Mouse (Mus musculus) adrenal gland, postnatal 36 days (tissue): ENCODE measurements around the gene Bhlhe23. TPM values are rescaled to one million over a fixed set of nuclear protein-coding genes. Genes with fewer than 3 reads are reported as not detected.

Experiments
- DNase-seq, 2 experiments: peaks; one replicate each; pipeline ENCODE4 v3.0.0; 2021; ENCODE audit warnings: mixed read lengths in 1 of 2
- total RNA-seq, 2 experiments: library from RNA; stranded (reverse); gene quantifications; 2 replicates each; pipeline ENCODE4 v1.2.3; 2021

The Bhlhe23 gene
- total RNA-seq, 2 experiments from 2014 or later: not detected

GRCm38 (mm10) chr2:180775641-180776040, 1.1 kb downstream of the Bhlhe23 start:
- DNase-seq: no peak

GRCm38 (mm10) chr2:180775223-180775622, 1.5 kb downstream of the Bhlhe23 start:
- no peak for DNase-seq

DNA sequence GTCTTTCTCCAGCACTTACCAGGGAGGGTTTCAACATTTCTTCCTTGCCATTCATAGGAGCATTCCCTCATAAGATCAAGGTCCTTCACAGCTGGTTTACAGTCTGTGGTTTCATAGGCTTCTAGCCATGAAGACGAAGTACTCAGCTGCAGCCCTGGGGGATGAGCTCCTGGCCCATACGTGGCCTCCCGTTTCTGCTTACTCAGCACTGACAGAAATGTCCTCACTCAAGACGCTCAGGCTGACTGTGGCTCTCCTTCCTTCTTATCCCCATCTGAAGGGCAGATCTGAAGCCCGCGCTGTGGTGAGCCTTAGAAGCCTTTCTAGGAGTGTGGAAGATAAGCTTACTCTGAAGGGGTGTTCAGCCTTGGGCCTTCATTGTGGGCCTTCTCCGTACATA, 11.0 kb downstream of the Bhlhe23 start:
- DNase-seq: no peak

DNA sequence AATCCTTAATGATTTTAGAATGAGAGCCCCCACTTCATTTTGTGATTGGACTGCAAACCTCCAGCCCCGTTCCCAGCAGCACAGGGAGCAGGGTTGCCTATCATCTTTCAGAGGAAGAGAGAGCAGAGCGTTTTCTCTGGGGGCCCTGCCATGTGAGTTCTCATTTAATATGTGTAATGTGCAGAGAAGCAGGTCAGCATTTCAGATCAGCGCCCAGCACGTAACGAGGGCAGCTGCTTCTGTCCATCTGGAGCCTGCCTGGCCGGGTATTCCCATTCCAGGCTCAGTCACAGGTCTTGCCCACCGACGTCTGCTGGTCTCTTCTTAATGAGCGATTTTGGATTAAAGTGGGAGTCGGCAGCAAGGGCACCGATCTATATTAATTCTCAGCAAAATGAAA, 11.7 kb downstream of the Bhlhe23 start:
- no peak for DNase-seq

DNA sequence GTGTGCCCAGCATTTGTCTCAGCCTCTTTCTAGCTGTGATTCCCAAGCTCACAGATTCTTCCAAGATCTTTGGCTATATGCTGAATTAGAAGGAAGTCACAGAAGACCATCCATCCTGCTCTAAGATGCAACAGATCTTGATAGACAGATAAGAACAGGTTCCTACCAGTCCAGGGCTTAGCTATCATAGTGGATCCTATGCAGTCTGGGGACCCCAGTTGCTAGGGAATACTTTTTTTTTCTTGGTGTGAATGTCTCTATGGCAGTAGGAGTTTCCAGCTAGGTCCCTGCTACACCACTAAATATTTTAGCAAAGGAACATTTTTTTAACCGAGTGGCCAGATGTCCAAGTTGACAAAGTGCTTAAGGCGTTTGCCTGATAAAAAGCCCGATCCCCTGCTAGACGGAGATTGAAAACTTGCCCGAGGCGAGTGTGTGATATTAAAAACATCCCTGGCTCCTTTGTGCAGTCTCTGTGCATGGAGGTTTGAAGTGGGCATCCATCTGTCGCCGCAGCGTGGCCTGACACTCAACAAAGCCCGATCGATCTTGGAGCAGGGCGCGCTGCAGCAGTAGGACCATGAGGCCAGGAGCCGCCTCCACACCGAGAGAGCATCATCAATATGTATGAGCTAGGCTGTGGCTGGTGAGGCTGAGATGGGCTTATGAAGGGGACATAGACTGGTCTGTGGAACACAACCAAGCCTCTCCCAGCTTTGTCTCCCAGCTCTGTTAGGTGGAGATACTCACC, 18.0 kb downstream of the Bhlhe23 start:
- no peak for DNase-seq

- no peak for DNase-seq
These were observed 19.9 kb downstream of the Bhlhe23 start for GRCm38 (mm10) chr2:180756786-180757185.

DNA sequence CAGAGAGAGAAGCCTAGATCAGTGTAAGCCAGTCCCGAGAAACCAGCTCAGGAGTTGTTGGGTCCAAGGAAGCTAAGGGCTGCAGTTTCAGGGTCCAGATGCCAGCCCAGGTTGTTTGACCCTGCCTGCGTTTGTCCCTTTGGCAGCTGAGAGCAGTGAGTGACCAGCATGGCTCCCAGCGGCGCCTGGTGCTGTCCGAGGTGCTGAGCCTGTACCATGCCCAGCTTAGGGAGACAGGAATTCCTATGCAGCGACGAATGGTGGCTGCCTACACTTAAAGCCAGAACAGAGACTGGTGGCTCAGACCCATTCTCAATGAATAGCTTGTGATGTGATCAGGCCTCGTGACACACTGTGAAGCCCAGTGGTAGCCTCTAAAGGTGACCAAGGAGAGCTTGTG, 20.8 kb downstream of the Bhlhe23 start:
- peak; percentile 71 to 83 for DNase-seq

GRCm38 (mm10) chr2:180754976-180755688, 21.6 kb downstream of the Bhlhe23 start:
- no peak for DNase-seq

GRCm38 (mm10) chr2:180748904-180749303, 27.8 kb downstream of the Bhlhe23 start:
- no peak for DNase-seq

- DNase-seq: no peak
These were observed 30.0 kb downstream of the Bhlhe23 start for GRCm38 (mm10) chr2:180746569-180747192.

DNA sequence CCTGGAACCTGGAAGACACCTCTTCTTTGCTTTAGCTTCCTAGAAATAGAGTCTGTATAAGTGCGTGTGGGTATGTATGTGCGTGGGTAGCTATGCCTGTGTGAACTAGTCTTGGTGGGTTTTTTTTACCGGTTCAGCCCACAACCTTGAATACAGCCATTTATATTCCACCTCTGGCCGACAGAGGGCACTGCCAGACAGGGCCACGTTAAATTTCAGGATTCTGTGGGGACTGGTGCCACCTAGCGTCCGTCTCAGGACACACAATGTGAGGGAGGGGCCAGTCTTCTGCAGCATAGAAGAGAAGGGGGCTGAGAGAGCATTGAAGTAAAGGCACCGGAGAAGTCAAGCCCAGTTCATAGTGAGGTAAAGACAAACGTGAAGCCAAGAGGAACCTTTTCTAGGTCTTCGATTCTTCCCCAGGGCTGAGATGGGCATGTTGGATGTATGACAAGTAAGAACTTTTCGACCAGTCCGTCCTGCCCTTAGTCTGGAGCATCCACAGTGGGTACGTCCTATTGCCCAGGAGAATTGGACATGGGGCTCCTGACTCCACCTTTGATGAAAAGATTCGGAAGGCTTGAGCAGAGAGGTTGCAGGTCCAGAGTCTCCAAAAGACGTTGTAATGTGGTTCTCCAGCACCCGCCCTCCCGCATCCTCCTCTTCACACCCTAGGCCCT, 31.3 kb downstream of the Bhlhe23 start:
- peak; percentile 88 to 89 for DNase-seq

GRCm38 (mm10) chr2:180743321-180743720, 33.4 kb downstream of the Bhlhe23 start:
- no peak for DNase-seq

- no peak for DNase-seq
These were observed 33.9 kb downstream of the Bhlhe23 start for GRCm38 (mm10) chr2:180742820-180743219.

- no peak for DNase-seq
These were observed 35.3 kb downstream of the Bhlhe23 start for GRCm38 (mm10) chr2:180741421-180741820.

DNA sequence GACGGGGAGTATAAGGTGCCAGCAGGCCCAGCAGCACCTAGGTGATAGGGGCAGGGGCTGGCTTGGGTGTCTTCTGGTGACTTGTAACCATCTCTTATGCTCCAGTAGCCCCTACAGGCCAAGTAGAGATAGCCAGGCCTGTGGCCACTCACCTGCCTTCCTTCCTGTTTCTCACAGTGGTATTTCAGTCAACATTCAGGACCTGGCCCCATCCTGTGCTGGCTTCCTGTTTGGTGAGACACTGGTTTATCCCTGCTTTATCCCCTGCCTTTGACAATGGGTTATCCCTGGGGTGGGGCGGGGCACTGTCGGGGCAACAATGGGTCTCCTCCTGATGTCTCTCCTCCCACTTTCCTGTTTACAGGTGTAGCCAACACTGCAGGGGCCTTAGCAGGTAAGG, 36.4 kb downstream of the Bhlhe23 start:
- no peak for DNase-seq

DNA sequence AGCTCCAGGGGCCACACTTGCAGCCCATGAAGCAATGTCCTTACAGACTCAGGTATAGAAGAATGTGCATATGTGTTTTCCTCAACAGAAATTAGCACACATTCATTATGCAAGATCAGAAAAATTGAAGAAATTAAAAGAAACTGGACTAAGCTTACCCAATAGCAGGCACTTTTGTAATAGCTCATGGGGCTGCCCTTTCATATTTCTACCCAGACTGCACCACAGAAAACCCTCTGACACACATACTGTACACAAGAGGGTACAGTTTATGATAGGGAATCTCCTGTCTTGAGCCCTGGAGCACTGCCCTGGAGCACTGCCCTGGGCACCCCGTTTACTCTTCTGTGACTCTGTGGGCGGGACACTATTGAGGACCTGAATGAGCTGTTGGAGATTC, 38.7 kb downstream of the Bhlhe23 start:
- no peak for DNase-seq

GRCm38 (mm10) chr2:180735232-180735631, 41.5 kb downstream of the Bhlhe23 start:
- DNase-seq: no peak

DNA sequence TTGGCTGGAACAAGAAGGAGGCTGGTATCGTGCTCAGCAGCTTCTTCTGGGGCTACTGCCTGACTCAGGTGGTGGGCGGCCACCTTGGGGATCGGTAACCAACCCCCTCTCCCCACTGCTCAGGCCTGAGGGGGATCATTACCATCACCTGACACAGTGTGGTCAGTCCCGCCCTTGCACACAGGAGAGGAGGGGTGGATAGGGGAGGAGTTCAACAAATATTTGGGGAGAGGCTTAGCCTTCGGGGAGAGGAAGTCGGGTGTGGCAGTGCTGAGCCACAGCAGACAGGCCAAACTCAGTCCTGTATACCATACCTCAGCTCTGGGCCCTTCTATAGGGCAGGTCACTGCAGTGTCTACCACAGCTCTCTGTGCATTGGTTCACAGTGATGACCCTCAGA, 44.7 kb downstream of the Bhlhe23 start:
- no peak for DNase-seq

GRCm38 (mm10) chr2:180731036-180731435, 45.7 kb downstream of the Bhlhe23 start:
- peak; percentile 39 to 66 for DNase-seq

DNA sequence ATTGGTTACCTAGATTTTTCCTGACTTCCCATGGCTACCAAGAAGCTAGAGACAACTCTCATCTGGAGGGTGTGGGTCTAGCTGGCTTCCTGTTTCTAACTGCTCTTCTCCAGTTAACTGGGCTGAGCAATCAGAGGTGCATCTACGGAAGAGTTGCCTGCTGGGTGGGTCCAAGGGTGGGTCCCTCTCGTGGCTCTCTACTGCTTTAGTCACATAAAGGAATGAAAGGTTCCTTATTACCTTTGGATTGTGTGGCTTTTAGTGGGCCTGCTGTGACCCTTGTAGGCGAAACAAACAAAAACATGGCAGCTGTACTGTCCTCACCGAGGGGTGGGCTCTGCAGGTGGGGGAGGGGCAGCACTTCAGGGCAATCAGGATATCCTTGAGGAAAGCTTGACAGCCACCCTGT, 49.1 kb downstream of the Bhlhe23 start:
- DNase-seq: no peak

- no peak for DNase-seq
These were observed 49.9 kb downstream of the Bhlhe23 start for GRCm38 (mm10) chr2:180726658-180727442.
